Mouse (Mus musculus) T-helper 1 cell (primary cell): Measurements from ENCODE around the gene Pygo2.
"Not testable (repeated sequence)": the region's sequence is repeated elsewhere in the genome, so short reads cannot be mapped to it uniquely, and the experiment has no call there.

Experiments
- in situ Hi-C: fragments of 300-600 bp; cut with MboI, MseI; formaldehyde crosslinking; loops from one replicate; pipeline ENCODE4 v1.15.1; 2025; ENCODE audit warnings: high pct_unique_total_duplicates

Pygo2 gene

GRCm38 (mm10) chr3:89420421-89420820 is 9.6 kb upstream of the Pygo2 start:
- in situ Hi-C loops = no loop called here

GRCm38 (mm10) chr3:89421002-89421774 is 8.8 kb upstream of the Pygo2 start:
- in situ Hi-C loops = no loop called here

GRCm38 (mm10) chr3:89421810-89422473 is 8.1 kb upstream of the Pygo2 start:
- in situ Hi-C loops = no loop called here

- in situ Hi-C loops = no loop called here
Measured at GRCm38 (mm10) chr3:89422556-89423205, 7.3 kb upstream of the Pygo2 start.

- in situ Hi-C loops = no loop called here
Measured at GRCm38 (mm10) chr3:89424416-89425140, 5.4 kb upstream of the Pygo2 start.

- in situ Hi-C loops = no loop called here
Measured at GRCm38 (mm10) chr3:89425141-89425525, 4.9 kb upstream of the Pygo2 start.

GRCm38 (mm10) chr3:89425876-89426275 is 4.1 kb upstream of the Pygo2 start:
- in situ Hi-C loops = no loop called here

- in situ Hi-C loops = not testable (repeated sequence)
Measured at GRCm38 (mm10) chr3:89429021-89429420, 993 bp upstream of the Pygo2 start.

- in situ Hi-C loops = no loop called here
Measured at GRCm38 (mm10) chr3:89432606-89433005, 2.6 kb downstream of the Pygo2 start.

- in situ Hi-C loops = no loop called here
Measured at GRCm38 (mm10) chr3:89434532-89434931, 4.5 kb downstream of the Pygo2 start.

- in situ Hi-C loops = no loop called here
Measured at GRCm38 (mm10) chr3:89435041-89435440, 5.0 kb downstream of the Pygo2 start.

GRCm38 (mm10) chr3:89436176-89437113 is 6.4 kb downstream of the Pygo2 start, which contains the start of gene Pbxip1:
Pbxip1 (plus strand) TSS chr3:89436706.
- in situ Hi-C loops = no loop called here

GRCm38 (mm10) chr3:89437269-89437668 is 7.3 kb downstream of the Pygo2 start:
- in situ Hi-C loops = no loop called here

- in situ Hi-C loops = no loop called here
Measured at GRCm38 (mm10) chr3:89440691-89441090, 10.7 kb downstream of the Pygo2 start.

- in situ Hi-C loops = loop anchor here (5.0 kb wide), 1 partner anchor 33 kb away; no protein-coding TSS in a partner anchor
Measured at GRCm38 (mm10) chr3:89448720-89449537, 18.9 kb downstream of the Pygo2 start.

- in situ Hi-C loops = loop anchor here (5.0 kb wide), 1 partner anchor 33 kb away; no protein-coding TSS in a partner anchor
Measured at GRCm38 (mm10) chr3:89449541-89449940, 19.5 kb downstream of the Pygo2 start.

- in situ Hi-C loops = no loop called here
Measured at GRCm38 (mm10) chr3:89451916-89452315, 21.9 kb downstream of the Pygo2 start.

- in situ Hi-C loops = no loop called here
Measured at GRCm38 (mm10) chr3:89454401-89455177, 24.6 kb downstream of the Pygo2 start, which contains the start of gene Pmvk. Pmvk (plus strand) TSS chr3:89454541.

- in situ Hi-C loops = no loop called here
Measured at GRCm38 (mm10) chr3:89455786-89456285, 25.8 kb downstream of the Pygo2 start.
